Mouse (Mus musculus) forebrain, embryonic 12.5 days (tissue): ENCODE results near the gene Adamts20. TPM values are rescaled to one million over a fixed set of nuclear protein-coding genes. Genes with fewer than 3 reads are reported as not detected.
"Not testable (repeated sequence)": the region's sequence is repeated elsewhere in the genome, so short reads cannot be mapped to it uniquely, and the experiment has no call there.

ENCODE experiments used
- ATAC-seq: fragments of 200-750 bp; cut with Nextera tagmentation; 2 replicates; pipeline ENCODE4 v1.8.0; 2017; ENCODE audit warnings: moderate TSS enrichment; ENCODE audit not compliant: low FRiP score
- H3K27ac ChIP-seq: fragments of 300-500 bp; sonication (generic); 2 replicates; pipeline ENCODE4 v1.5.1; 2016; ENCODE audit warnings: mild to moderate bottlenecking
- H3K27me3 ChIP-seq: fragments of 300-500 bp; sonication (generic); 2 replicates; pipeline ENCODE4 v1.6.1; 2016; ENCODE audit warnings: mild to moderate bottlenecking
- H3K36me3 ChIP-seq: fragments of 300-500 bp; sonication (generic); replicated peaks from 2 replicates; pipeline ENCODE4 v1.6.1; 2016; ENCODE audit warnings: mild to moderate bottlenecking
- H3K4me1 ChIP-seq: fragments of 300-500 bp; sonication (generic); 2 replicates; pipeline ENCODE4 v1.6.1; 2016
- H3K4me2 ChIP-seq: fragments of 300-500 bp; sonication (generic); 2 replicates; pipeline ENCODE4 v1.6.1; 2016; ENCODE audit warnings: mild to moderate bottlenecking, moderate library complexity
- H3K4me3 ChIP-seq: fragments of 300-500 bp; sonication (generic); replicated peaks from 2 replicates; pipeline ENCODE4 v1.5.1; 2016; ENCODE audit warnings: mild to moderate bottlenecking
- H3K9ac ChIP-seq: fragments of 300-500 bp; sonication (generic); 2 replicates; pipeline ENCODE4 v1.6.1; 2016; ENCODE audit warnings: mild to moderate bottlenecking
- H3K9me3 ChIP-seq: fragments of 300-500 bp; sonication (generic); 2 replicates; pipeline ENCODE4 v1.6.1; 2016
- WGBS: fragments of 180-500 bp; shearing (Covaris S2); methylation state at CpG from one replicate; pipeline ENCODE4 v1.1.7; 2016; 5-methylcytosine and 5-hydroxymethylcytosine counted together
- polyA plus RNA-seq: library from polyadenylated mRNA; unstranded; fragments of >200 nt; fragmentation: Nextera tagmentation; extraction: Ambion mirVana; gene quantifications from 2 replicates; pipeline ENCODE4 v1.2.1, GENCODE M21; 2016

Adamts20 gene
- polyA plus RNA-seq = 6.5 and 11.6 TPM in 2 replicates

DNA sequence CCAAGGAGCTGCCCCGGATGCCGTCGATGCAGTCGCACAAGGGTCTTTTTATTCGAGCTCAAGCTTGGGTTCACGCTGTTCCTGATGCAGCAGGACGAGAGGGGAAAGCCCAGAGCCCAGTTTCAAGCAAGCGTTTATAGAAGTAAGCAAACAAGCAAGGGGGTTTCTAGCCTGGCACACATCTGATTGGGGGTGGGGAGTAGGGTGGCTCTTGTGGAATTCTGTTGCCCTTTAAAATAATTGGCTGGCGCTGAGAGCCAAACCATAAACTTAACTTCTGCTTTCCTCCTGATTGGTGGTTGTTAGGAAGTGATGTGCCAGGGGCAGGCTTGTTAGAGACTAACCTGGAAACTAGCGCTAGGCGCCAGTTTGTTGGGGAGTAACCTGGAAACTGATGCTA, at the start of gene Adamts20:
Adamts20 (minus strand) TSS at position 101 of the 400 bp plus-strand sequence.
- Histone ChIP-seq H3K4me1 (peaks cover 11% of the 10 kb centered on the region; the same call in 1 of the 2 replicates), H3K27ac (no peak within 1 kb of the TSS), H3K4me2 (no peak within 1 kb of the TSS), H3K27me3 (no peaks in the 10 kb centered on the region), H3K9ac (no peak within 1 kb of the TSS), H3K4me3 (no peak within 1 kb of the TSS), H3K36me3 (no peaks in the 10 kb centered on the region), H3K9me3 (no peaks in the 10 kb centered on the region)
- WGBS = 83% methylated on average over 11 of the region's 11 CpGs
- no peak for ATAC-seq

DNA sequence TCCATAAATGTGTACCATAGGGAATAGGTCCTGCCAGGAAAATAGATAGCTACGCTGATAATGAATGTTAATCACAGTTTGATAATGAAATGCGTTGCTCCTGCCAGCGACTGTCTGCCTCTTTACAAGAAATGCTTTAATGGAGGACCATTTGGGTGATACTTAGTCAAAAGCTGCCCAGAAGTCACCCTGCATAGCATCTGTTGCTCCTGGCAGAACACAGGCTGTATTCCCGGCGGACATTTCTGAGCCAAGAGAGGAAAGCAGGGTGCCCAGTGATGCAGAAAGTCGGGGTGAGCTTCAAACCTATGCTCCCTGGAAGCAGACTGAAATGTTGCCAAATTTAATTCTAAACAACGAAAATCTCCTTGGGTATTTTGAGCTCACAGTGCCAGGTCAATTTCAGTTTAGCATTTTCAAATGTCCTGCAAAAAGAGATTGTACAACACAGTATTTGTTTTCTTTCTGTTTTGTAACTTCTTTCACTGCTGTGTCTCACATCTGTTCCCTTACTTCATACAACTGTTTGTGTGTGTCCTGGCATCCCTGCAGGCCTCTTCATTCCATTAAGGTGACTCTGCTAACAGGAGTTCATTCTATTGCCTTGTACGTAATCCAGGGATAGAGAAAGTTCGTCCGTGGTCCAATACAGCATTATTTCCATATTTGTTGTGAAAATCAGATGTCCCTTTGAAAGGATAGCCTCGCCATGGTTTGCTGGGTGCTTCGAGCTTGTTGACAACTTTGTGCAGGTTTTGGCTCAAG, 38.4 kb upstream of the Adamts20 start:
- Histone ChIP-seq H3K36me3 (no peaks in the 10 kb centered on the region), H3K9me3 (no peaks in the 10 kb centered on the region), H3K4me3 (no peak overlapping the region), H3K4me1 (peaks cover 13% of the 10 kb centered on the region), H3K27me3 (no peaks in the 10 kb centered on the region), H3K4me2 (no peak overlapping the region), H3K27ac (no peak overlapping the region), H3K9ac (no peak overlapping the region)
- WGBS = 76% methylated on average over 12 of the region's 12 CpGs
- no peak for ATAC-seq

DNA sequence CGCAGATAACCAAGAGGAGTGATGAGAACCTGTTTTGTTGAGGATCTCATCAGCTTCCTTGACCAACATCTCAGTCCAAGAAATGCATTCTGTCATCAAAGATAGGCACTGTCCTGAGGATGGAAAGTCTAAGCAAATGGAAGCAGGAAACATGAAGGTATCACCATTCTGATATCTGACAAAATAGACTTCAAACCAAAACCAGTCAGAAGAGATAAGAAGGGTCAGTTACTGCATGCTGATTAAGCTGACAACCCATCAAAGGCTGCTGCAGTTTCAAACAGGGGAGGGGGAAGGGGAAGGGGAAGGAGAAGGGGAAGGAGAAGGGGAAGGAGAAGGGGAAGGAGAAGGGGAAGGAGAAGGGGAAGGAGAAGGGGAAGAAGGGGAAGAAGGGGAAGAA, 34.0 kb upstream of the Adamts20 start:
- Histone ChIP-seq H3K27me3 (no peaks in the 10 kb centered on the region), H3K4me2 (no peak overlapping the region), H3K9ac (no peak overlapping the region), H3K9me3 (0 out of 2 replicates have a peak, but pooled peaks cover 3% of the 10 kb centered on the region), H3K36me3 (no peaks in the 10 kb centered on the region), H3K4me1 (peaks cover 9% of the 10 kb centered on the region), H3K27ac (no peak overlapping the region), H3K4me3 (no peak overlapping the region)
- WGBS = 78% methylated on average over 1 of the region's 1 CpGs
- ATAC-seq = no peak

GRCm38 (mm10) chr15:94495936-94496335, 30.7 kb upstream of the Adamts20 start:
- 0 out of 2 replicates have a peak, but pooled peaks cover 3% of the 10 kb centered on the region for H3K9me3 ChIP-seq
- WGBS = 72% methylated on average over 10 of the region's 10 CpGs
- H3K4me1 ChIP-seq = no peaks in the 10 kb centered on the region
- H3K4me3 ChIP-seq = no peak overlapping the region
- H3K27ac ChIP-seq = no peak overlapping the region
- H3K4me2 ChIP-seq = no peak overlapping the region
- H3K36me3 ChIP-seq = no peaks in the 10 kb centered on the region
- no peaks in the 10 kb centered on the region for H3K27me3 ChIP-seq
- ATAC-seq = no peak
- no peak overlapping the region for H3K9ac ChIP-seq

DNA sequence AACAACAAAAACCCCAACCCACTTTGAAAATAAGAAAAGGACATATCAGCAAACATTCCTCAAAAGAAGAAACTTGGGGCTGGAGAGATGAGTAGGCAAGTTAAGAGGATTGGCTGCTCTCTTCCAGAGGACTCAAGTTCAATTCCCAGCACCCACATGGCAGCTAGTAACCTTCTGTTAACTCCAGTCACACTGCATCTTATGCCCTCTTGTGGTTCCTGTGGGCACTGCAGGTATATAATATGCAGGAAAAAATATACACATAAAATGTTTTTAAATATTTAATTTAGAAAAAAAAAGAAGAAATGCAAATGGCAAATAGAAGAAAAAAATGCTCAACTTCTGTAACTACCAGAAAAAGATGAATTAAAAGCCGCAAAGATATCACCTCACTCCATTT, 29.2 kb upstream of the Adamts20 start:
- Histone ChIP-seq H3K4me2 (no peak overlapping the region), H3K27me3 (no peaks in the 10 kb centered on the region), H3K9ac (no peak overlapping the region), H3K27ac (no peak overlapping the region), H3K36me3 (no peaks in the 10 kb centered on the region), H3K4me1 (no peaks in the 10 kb centered on the region), H3K4me3 (no peak overlapping the region), H3K9me3 (0 out of 2 replicates have a peak, but pooled peaks cover 3% of the 10 kb centered on the region)
- WGBS = 95% methylated on average over 1 of the region's 1 CpGs
- ATAC-seq = no peak

GRCm38 (mm10) chr15:94489433-94489832, 24.2 kb upstream of the Adamts20 start:
- no peak overlapping the region for H3K27ac ChIP-seq
- H3K9ac ChIP-seq = no peak overlapping the region
- no peak overlapping the region for H3K4me2 ChIP-seq
- H3K4me3 ChIP-seq = no peak overlapping the region
- no peaks in the 10 kb centered on the region for H3K36me3 ChIP-seq
- no peak for ATAC-seq
- no peaks in the 10 kb centered on the region for H3K27me3 ChIP-seq
- WGBS = 89% methylated on average over 2 of the region's 2 CpGs
- H3K4me1 ChIP-seq = no peaks in the 10 kb centered on the region
- H3K9me3 ChIP-seq = 0 out of 2 replicates have a peak, but pooled peaks cover 2% of the 10 kb centered on the region

DNA sequence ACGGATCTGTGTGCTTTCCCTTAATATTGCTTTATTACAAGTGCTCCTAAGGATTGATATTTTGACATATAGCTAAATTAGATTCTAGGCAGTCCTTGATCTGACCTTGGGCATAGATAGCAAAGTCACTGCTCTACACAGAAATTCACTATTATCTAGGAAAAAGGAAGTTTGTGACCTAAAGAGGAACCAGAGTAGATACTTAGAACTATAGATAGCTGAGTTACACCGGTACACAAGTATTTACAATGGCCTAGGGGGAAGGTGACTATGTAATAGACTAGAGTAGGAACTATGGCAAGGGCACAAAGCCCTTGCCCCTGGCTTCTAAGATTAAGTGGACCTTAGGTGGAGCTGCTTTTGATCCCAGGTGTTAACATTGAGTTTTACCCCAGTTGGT, 22.8 kb upstream of the Adamts20 start:
- H3K9ac ChIP-seq, H3K27me3 ChIP-seq, H3K4me3 ChIP-seq, H3K4me2 ChIP-seq, H3K36me3 ChIP-seq, ATAC-seq, H3K9me3 ChIP-seq, H3K4me1 ChIP-seq, H3K27ac ChIP-seq: not testable (repeated sequence)
- WGBS = 89% methylated on average over 2 of the region's 2 CpGs

DNA sequence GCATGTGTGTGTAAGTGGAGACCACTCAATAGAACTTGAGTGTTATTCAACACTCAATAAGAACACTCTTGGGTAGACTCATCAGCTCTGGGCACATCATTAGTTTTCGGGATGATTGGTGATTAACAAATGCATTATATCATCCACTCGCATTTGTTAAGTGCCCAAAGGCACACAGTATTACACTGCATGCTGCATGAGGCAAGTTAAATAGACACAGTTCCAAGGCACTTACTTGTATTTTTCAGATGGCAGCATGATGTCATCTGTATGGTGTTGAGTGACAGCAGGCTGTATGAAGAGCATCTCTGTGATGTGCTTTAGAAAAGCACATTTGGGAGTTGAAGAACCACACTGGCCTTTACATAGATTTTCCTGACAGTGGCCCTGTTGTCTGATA, 17.3 kb upstream of the Adamts20 start:
- Histone ChIP-seq H3K9ac (no peak overlapping the region), H3K27me3 (no peaks in the 10 kb centered on the region), H3K4me1 (peaks cover 30% of the 10 kb centered on the region), H3K4me2 (no peak overlapping the region), H3K9me3 (no peaks in the 10 kb centered on the region), H3K36me3 (no peaks in the 10 kb centered on the region), H3K27ac (0 out of 2 replicates have a peak overlapping the region, but pooled peaks have one; percentile 19), H3K4me3 (no peak overlapping the region)
- WGBS = 49% methylated on average over 2 of the region's 2 CpGs
- ATAC-seq = peak; percentile 73; the same call in 1 of the 2 replicates

DNA sequence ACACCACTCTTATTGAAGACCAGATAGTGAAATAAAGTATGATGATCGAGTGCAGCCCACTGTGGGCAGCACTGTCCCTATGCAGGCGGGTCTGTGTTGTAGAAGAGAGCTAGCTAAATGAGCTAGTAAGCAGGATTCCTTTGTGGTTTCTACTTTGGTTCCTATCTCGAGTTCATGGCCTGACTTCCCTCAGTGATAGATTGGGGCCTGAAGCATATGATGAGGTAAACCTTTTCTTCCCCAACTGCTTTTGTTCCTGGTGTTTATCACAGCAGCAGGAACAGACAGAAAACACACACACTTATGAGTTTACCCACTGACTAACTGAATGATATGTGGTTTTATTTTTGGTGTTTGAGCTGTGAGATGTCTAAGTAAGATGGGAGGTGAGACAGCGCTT, 15.6 kb upstream of the Adamts20 start:
- Histone ChIP-seq H3K9ac (no peak overlapping the region), H3K4me3 (no peak overlapping the region), H3K9me3 (no peaks in the 10 kb centered on the region), H3K27ac (no peak overlapping the region; the same call in 1 of the 2 replicates), H3K4me1 (peaks cover 37% of the 10 kb centered on the region), H3K4me2 (no peak overlapping the region), H3K27me3 (no peaks in the 10 kb centered on the region), H3K36me3 (no peaks in the 10 kb centered on the region)
- WGBS = 92% methylated on average over 4 of the region's 4 CpGs
- ATAC-seq = no peak

- 77% methylated on average over 5 of the region's 5 CpGs for WGBS
- no peak for ATAC-seq
- H3K4me3 ChIP-seq = no peak overlapping the region
- peak overlapping the region; percentile 33; the same call in 1 of the 2 replicates for H3K27ac ChIP-seq
- no peak overlapping the region for H3K9ac ChIP-seq
- no peaks in the 10 kb centered on the region for H3K36me3 ChIP-seq
- peaks cover 37% of the 10 kb centered on the region for H3K4me1 ChIP-seq
- H3K27me3 ChIP-seq = no peaks in the 10 kb centered on the region
- no peaks in the 10 kb centered on the region for H3K9me3 ChIP-seq
- no peak overlapping the region for H3K4me2 ChIP-seq
These were observed 15.0 kb upstream of the Adamts20 start for GRCm38 (mm10) chr15:94480248-94480647.

- Histone ChIP-seq H3K9ac (no peak overlapping the region), H3K4me2 (0 out of 2 replicates have a peak overlapping the region, but pooled peaks have one; percentile 11), H3K27me3 (no peaks in the 10 kb centered on the region), H3K4me1 (peaks cover 37% of the 10 kb centered on the region), H3K4me3 (no peak overlapping the region), H3K9me3 (no peaks in the 10 kb centered on the region), H3K27ac (peak overlapping the region; percentile 43), H3K36me3 (no peaks in the 10 kb centered on the region)
- 54% methylated on average over 3 of the region's 3 CpGs for WGBS
- ATAC-seq = no peak
These were observed 14.4 kb upstream of the Adamts20 start for GRCm38 (mm10) chr15:94479513-94480136.

- peaks cover 37% of the 10 kb centered on the region for H3K4me1 ChIP-seq
- H3K9me3 ChIP-seq = no peaks in the 10 kb centered on the region
- 8% methylated on average over 13 of the region's 13 CpGs for WGBS
- no peaks in the 10 kb centered on the region for H3K36me3 ChIP-seq
- peak; percentile 67; the same call in 1 of the 2 replicates for ATAC-seq
- peak overlapping the region; percentile 27 for H3K4me2 ChIP-seq
- peak overlapping the region; percentile 43; the same call in 1 of the 2 replicates for H3K27ac ChIP-seq
- H3K27me3 ChIP-seq = no peaks in the 10 kb centered on the region
- H3K9ac ChIP-seq = no peak overlapping the region
- H3K4me3 ChIP-seq = no peak overlapping the region
These were observed 13.5 kb upstream of the Adamts20 start for GRCm38 (mm10) chr15:94478706-94479105.
